Mouse (Mus musculus) cerebellum, adult 8-10 months (tissue): ENCODE measurements around the gene Pacsin2.

ENCODE experiments used
- DNase-seq: peaks from one replicate; pipeline ENCODE4 v3.0.0; 2022

The Pacsin2 gene

DNA sequence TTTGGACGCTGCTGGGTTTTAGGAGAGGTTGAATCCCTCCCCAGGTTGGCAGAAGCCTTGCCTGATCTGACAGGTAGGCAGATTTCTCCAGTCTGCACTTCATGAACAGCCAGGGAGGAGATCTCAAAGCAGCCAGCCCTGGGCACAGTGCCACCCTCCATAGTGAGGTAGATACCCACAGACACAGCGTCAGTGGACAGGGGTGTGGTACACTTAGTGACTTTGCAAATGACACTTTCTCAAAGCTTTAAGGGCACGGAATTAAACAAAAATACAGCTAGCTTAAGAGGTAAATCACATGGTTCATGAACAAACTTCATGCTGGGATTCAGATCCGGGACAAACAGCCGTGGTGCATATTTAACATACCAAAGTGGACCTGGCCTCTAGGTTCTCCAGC lies 15.8 kb downstream of the Pacsin2 start:
- DNase-seq: no peak

- DNase-seq: no peak
Measured at GRCm38 (mm10) chr15:83447791-83448544, 16.4 kb downstream of the Pacsin2 start.

DNA sequence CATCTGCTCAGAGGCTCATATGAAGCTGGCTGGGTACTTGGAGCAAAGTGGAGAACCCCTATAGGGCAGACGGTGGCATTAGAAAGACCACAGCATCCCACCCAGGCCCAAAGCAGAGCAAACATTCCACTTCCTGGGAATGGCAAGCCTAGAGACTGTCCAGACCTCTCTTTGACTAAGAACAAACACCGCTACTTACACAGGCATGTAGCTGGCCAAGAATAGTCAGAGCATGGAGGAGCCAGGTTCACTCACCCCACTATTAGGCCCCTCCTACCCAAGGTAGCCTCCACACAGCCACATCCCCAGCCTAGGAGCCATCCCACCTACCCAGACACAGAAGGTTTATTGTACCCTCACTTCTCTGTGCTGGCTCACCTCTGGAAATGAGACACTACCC lies 18.5 kb downstream of the Pacsin2 start:
- DNase-seq: no peak

- no peak for DNase-seq
Measured at GRCm38 (mm10) chr15:83445383-83445782, 19.0 kb downstream of the Pacsin2 start.

DNA sequence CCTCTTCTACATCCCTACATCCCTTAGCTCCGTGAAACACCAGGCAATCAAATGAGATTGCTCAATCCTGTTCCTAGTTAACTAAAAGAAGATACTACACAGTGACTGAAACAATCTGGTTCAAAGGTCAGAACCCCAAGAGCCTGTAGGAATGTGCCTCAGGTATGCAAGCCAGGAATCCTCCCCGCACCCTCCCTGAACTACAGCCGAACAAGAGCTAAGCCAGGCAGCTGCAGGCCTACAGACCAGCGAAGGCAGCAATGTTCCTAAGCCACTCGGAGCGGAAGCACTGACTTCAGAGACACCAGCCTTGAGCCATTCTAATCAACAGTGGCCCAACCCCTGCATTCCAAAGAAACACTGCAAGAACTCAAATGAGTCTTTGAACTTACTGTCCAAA lies 20.0 kb downstream of the Pacsin2 start:
- no peak for DNase-seq

DNA sequence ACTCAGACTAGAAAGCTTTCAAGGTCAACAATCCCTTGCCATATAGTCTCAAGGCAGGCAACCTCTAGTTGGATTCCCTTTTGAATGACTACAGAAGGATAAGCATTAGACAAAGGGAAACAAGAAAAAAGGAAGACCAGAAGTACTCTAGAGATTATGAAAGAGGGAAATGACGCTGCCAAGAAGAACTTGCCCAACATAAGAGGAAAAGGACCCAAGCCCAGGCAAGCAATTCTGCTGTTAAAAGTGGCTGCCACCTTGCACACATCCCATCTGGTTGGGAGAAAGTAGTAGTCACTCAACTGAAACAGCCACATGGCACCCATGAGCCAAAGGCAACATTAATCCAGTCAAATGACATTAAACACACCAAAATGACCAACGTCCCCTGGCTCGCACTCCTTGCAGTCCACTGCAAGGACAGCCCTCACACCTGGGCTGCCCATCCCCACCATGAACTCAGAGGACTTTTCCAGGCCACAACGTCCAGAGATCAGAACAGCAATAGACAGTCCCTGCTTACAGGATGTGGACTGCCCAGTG lies 21.8 kb downstream of the Pacsin2 start:
- DNase-seq: no peak

GRCm38 (mm10) chr15:83440726-83441125 lies 23.7 kb downstream of the Pacsin2 start:
- DNase-seq: no peak

- no peak for DNase-seq
Measured at GRCm38 (mm10) chr15:83436541-83436940, 27.9 kb downstream of the Pacsin2 start.

GRCm38 (mm10) chr15:83435324-83436090 lies 28.9 kb downstream of the Pacsin2 start:
- no peak for DNase-seq

GRCm38 (mm10) chr15:83434692-83435091 lies 29.7 kb downstream of the Pacsin2 start:
- DNase-seq: no peak

DNA sequence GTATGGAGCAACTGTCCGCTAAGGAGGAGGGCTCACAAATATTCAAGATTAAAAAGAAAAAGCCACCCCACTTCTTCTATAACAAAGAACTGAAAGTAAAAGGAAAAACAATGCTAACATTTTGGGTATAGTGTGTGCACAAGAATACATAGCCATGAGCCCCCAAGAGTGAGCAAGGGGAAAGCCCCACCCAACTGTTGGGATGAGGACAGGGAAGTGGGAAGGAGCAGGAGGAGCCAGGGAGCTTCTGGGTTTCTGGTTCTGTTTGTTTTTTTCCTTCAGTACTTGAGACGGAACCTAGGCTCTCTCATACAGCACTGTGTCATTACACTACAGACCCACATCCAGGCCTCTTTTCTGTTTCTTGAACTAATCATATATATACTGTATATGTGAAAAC lies 31.1 kb downstream of the Pacsin2 start:
- no peak for DNase-seq

- DNase-seq: no peak
Measured at GRCm38 (mm10) chr15:83432231-83433031, 32.0 kb downstream of the Pacsin2 start.

GRCm38 (mm10) chr15:83430986-83431763 lies 33.2 kb downstream of the Pacsin2 start:
- no peak for DNase-seq

DNA sequence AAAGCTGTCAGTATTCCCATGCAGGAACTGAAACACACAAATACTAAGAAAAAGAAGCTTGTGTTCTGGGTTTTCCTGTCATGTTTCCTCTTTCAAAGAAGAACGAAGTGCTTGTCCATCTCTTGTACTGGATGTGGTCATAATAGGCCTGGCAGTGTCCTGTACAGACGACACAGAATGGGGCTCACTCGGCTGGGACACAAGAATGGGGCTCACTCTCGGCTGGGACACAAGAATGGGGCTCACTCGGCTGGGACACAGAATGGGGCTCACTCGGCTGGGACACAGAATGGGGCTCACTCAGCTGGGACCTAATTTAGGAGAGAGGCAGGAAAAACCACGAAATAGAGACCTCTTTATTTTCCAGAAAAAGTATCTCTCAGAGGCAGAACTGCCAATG lies 34.0 kb downstream of the Pacsin2 start:
- no peak for DNase-seq

DNA sequence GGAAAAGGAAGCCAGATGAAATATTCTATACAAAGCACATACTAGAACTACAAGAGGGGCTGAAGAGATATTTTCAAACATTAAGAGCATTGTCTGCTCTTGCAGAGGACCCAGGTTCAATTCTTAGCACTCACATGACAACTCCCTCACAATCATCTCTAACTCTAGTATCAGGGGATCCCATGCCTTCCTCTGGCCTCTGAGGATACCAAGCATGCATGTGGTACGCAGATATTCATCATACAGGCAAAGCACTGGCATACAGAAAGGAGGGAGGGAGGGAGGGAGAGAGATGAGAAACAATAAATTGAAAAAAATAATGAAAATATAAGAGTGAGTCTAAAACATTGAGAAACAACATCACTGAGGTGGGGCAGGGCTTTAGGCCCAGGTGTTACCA lies 35.8 kb downstream of the Pacsin2 start:
- no peak for DNase-seq

DNA sequence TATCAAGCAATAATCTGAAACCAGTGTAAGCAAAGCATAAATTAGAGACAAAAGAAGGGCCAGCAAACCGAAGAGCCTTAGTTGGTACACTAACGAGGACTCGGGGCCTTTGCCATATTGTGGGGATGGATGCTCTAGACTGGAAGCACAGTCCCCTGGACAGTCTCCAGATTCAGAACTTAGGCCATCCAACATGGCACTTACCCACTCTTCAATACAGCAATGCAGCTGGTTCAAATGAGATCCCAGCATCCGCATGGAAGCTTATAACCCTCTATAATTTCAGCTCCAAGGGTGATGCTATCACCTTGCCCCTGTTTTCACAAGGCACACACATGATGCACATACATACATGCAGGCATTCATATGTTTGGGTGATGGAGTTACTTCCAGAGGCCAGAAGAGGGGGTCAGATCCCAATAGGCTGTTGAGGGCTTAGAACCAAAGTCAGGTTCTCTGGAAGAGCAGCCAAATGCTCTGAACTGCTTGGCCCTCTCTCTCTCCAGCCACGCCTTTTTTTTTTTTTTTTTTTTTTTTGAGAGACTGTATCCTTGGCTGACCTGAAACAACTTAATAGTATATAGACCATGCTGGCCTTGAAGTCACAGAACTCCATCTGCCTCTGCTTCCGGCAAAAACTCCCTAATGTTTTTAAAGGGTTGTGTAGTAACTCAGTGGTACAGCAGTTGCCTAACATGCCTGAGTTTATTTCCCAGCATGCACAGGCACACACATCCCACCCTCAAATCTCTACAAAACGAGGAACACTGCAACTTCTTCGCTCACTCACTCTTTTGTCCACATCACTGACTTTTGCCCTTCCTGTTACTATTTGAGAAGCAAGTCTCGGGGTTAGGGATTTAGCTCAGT lies 36.9 kb downstream of the Pacsin2 start:
- no peak for DNase-seq

- DNase-seq: no peak
Measured at GRCm38 (mm10) chr15:83425794-83426193, 38.6 kb downstream of the Pacsin2 start.

GRCm38 (mm10) chr15:83425277-83425676 lies 39.1 kb downstream of the Pacsin2 start:
- no peak for DNase-seq

- DNase-seq: no peak
Measured at GRCm38 (mm10) chr15:83423589-83424384, 40.6 kb downstream of the Pacsin2 start.

DNA sequence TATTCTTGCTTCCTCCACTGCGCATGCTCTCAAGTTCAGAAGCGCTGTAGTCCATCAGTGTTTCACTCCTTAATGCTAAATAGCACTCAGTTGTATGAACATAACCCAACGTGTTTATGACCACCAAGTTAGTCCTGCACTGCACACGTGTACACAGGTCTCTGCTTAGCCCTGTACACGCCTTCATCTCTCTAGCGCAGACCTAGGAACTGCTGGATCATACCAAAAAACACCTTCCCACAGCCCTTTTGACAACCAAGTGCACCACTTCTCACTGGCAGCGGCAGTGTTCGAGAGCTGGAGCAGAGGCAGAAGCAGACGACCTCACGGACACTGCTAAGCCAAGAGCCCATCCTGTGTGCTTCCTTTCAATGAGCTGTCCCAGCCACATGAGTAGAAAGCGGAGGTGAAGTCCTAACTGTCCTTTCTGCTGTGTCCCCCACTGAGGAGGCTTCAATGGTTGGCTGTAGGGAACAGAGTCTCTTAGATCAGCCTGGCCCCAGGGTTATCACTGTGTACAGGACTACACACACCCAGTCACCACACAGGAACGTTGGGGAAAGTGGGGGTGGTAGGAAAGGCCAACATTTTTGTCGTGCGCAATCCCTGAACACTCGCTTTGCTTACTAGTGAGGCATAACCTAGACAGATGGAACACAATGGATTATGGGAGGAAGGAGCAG lies 42.0 kb downstream of the Pacsin2 start:
- DNase-seq: no peak
